34 mouse cellular contexts compared by ENCODE assay signal in genomic region chr13:18164182-18164581, GRCm38 (mm10).
"Had no signal": no experiment of that assay in that cellular context is flagged by ENCODE, and none has a peak within 500 bp of the region (broad histone marks: within the 10 kb centered on the region; RNA-seq: fewer than 3 reads in every experiment).

No protein-coding gene starts in this region.

- H3K36me3 ChIP-seq: heart, embryonic 12.5 days; heart, embryonic 13.5 days; heart, embryonic 15.5 days; hindbrain, embryonic 10.5 days; hindbrain, embryonic 12.5 days; hindbrain, embryonic 13.5 days; hindbrain, embryonic 15.5 days; intestine, embryonic 15.5 days; kidney, embryonic 15.5 days had no signal

- H3K27ac ChIP-seq: heart, embryonic 13.5 days; heart, embryonic 15.5 days; hindbrain, embryonic 10.5 days; hindbrain, embryonic 12.5 days; hindbrain, embryonic 13.5 days; hindbrain, embryonic 14.5 days; hindbrain, embryonic 15.5 days; hindbrain, postnatal 0 days; intestine, embryonic 15.5 days; kidney, embryonic 15.5 days; kidney, postnatal 0 days; layer of hippocampus, adult 2 months; left cerebral cortex, adult 2 months had no signal

- H3K4me3 ChIP-seq: heart, embryonic 12.5 days; heart, embryonic 13.5 days; heart, embryonic 15.5 days; hindbrain, embryonic 10.5 days; hindbrain, embryonic 12.5 days; hindbrain, embryonic 13.5 days; hindbrain, embryonic 15.5 days; intestine, embryonic 15.5 days; kidney, embryonic 15.5 days; layer of hippocampus, adult 2 months; left cerebral cortex, adult 2 months had no signal

- H3K27me3 ChIP-seq: heart, embryonic 12.5 days; heart, embryonic 13.5 days; heart, embryonic 15.5 days; hindbrain, embryonic 12.5 days; hindbrain, embryonic 13.5 days; hindbrain, embryonic 15.5 days; intestine, embryonic 15.5 days; kidney, embryonic 15.5 days had no signal

- H3K4me2 ChIP-seq: heart, embryonic 11.5 days; heart, embryonic 12.5 days; heart, embryonic 13.5 days; heart, embryonic 15.5 days; hindbrain, embryonic 12.5 days; hindbrain, embryonic 13.5 days; hindbrain, embryonic 14.5 days; hindbrain, embryonic 15.5 days; intestine, embryonic 15.5 days; kidney, embryonic 15.5 days had no signal

- ATAC-seq: hindbrain, postnatal 0 days; inflammation-experienced regulatory T-cells, adult 6 months; intestine, embryonic 15.5 days; intestine, embryonic 16.5 days; intestine, postnatal 0 days had no signal

- DNase-seq: heart, postnatal 10 days; heart, postnatal 14 days; heart, postnatal 36 days; heart, postnatal 4 days; kidney, adult 11 months; kidney, adult 18-20 months; kidney, adult 2 months; kidney, adult 8-10 months; kidney, adult 9 months; kidney, postnatal 10 days; kidney, postnatal 14 days; kidney, postnatal 25 days; kidney, postnatal 36 days; kidney, postnatal 4 days; layer of hippocampus, adult 9-11 months; layer of hippocampus, postnatal 36 days had no signal

- H3K9me3 ChIP-seq: heart, embryonic 12.5 days; heart, embryonic 13.5 days; heart, embryonic 15.5 days; hindbrain, embryonic 10.5 days; hindbrain, embryonic 12.5 days; hindbrain, embryonic 13.5 days; hindbrain, embryonic 15.5 days; intestine, embryonic 15.5 days; kidney, embryonic 15.5 days had no signal

- H3K9ac ChIP-seq: heart, embryonic 12.5 days; heart, embryonic 13.5 days; heart, embryonic 15.5 days; hindbrain, embryonic 12.5 days; hindbrain, embryonic 13.5 days; hindbrain, embryonic 14.5 days; hindbrain, embryonic 15.5 days; intestine, embryonic 15.5 days; kidney, embryonic 15.5 days had no signal

- H3K4me1 ChIP-seq: heart, embryonic 12.5 days; heart, embryonic 13.5 days; heart, embryonic 15.5 days; hindbrain, embryonic 10.5 days; hindbrain, embryonic 12.5 days; hindbrain, embryonic 13.5 days; hindbrain, embryonic 15.5 days; intestine, embryonic 15.5 days; kidney, embryonic 15.5 days had no signal
